1 mouse cellular context compared by ENCODE assay signal in genomic region chr1:86437219-86438013, GRCm38 (mm10).
TF ChIP-seq lines count a peak whose summit lies in the region.

No protein-coding gene starts in this region.

TF ChIP-seq in CH12.LX, 34 proteins besides CTCF, POLR2A, EP300 and RAD21 (continued from another document):
- TF ChIP-seq ZNF384 (IDR thresholded peaks at IDR 0.05; ENCODE audit: low read depth, low read length) (peak; percentile 72), MXI1 (IDR thresholded peaks at IDR 0.05; ENCODE audit: low read depth, low read length) (no peak; the same call in 1 of the 2 replicates), MYC (IDR thresholded peaks at IDR 0.05; ENCODE audit: low read depth, low read length) (no peak), USF1 (IDR thresholded peaks at IDR 0.05; ENCODE audit: low read depth, low read length) (no peak), NELFE (IDR thresholded peaks at IDR 0.05; ENCODE audit: low read depth, low read length) (0 out of 2 replicates have a peak, but pooled peaks have one; percentile 30), KAT2A (IDR thresholded peaks at IDR 0.05; ENCODE audit: insufficient replicate concordance, low read length) (no peak), RCOR1 (conservative IDR thresholded peaks at IDR 0.05; ENCODE audit: low read depth, low read length) (no peak), HCFC1 (IDR thresholded peaks at IDR 0.05; ENCODE audit: low read depth, low read length) (no peak), CHD2 (IDR thresholded peaks at IDR 0.05; ENCODE audit: low read length) (no peak), ZMIZ1 (IDR thresholded peaks at IDR 0.05; ENCODE audit: low read depth, low read length) (peak; percentile 45; the same call in 1 of the 2 replicates), JUND (conservative IDR thresholded peaks at IDR 0.05; ENCODE audit: low read depth, low read length) (no peak), POLR2AphosphoS2 (IDR thresholded peaks at IDR 0.05; ENCODE audit: low read depth, low read length) (no peak), MAFK (IDR thresholded peaks at IDR 0.05; ENCODE audit: insufficient replicate concordance, low read length) (no peak), ZC3H11A (IDR thresholded peaks at IDR 0.05; ENCODE audit: low read depth, low read length) (no peak), UBTF (IDR thresholded peaks at IDR 0.05; ENCODE audit: low read depth, low read length) (no peak), ETS1 (conservative IDR thresholded peaks at IDR 0.05; ENCODE audit: low read depth, low read length) (no peak), TBP (conservative IDR thresholded peaks at IDR 0.05; ENCODE audit: low read depth, low read length) (0 out of 2 replicates have a peak, but pooled peaks have one; percentile 29), TCF12 (IDR thresholded peaks at IDR 0.05; ENCODE audit: low read depth, low read length) (no peak), E2F4 (IDR thresholded peaks at IDR 0.05; ENCODE audit: insufficient replicate concordance, low read depth, low read length) (no peak), SMC3 (IDR thresholded peaks at IDR 0.05; ENCODE audit: low read depth, low read length) (no peak), IRF4 (IDR thresholded peaks at IDR 0.05; ENCODE audit: low read depth, low read length) (no peak), BHLHE40 (IDR thresholded peaks at IDR 0.05; ENCODE audit: low read depth, low read length) (no peak)
